Mouse (Mus musculus) adrenal gland, adult 2 months (tissue): ENCODE results near the gene Dnlz. TPM values are rescaled to one million over a fixed set of nuclear protein-coding genes. Genes with fewer than 3 reads are reported as not detected.
A peak's percentile ranks its signal among the peaks of the same experiment; 100 is the strongest.

Experiments used
- DNase-seq: peaks from one replicate; pipeline ENCODE4 v3.0.0; 2021
- polyA plus RNA-seq: library from polyadenylated mRNA; depleted of rRNA; stranded (reverse); fragments of >200 nt; gene quantifications from 2 replicates; pipeline ENCODE4 v1.2.3, GENCODE M21; 2012
- total RNA-seq, 2 experiments: library from RNA; stranded (reverse); gene quantifications; 2 replicates each; pipeline ENCODE4 v1.2.3; 2021

Gene Dnlz
- total and polyA plus RNA-seq, 3 experiments, result 20.6 to 31.1 (median 25.6) TPM

GRCm38 (mm10) chr2:26320245-26321185 lies 31.4 kb downstream of the Dnlz start:
- peak; percentile 14 for DNase-seq

GRCm38 (mm10) chr2:26319519-26320244 lies 32.2 kb downstream of the Dnlz start:
- DNase-seq, result peak; percentile 1

GRCm38 (mm10) chr2:26319109-26319508 lies 32.8 kb downstream of the Dnlz start:
- no peak for DNase-seq

DNA sequence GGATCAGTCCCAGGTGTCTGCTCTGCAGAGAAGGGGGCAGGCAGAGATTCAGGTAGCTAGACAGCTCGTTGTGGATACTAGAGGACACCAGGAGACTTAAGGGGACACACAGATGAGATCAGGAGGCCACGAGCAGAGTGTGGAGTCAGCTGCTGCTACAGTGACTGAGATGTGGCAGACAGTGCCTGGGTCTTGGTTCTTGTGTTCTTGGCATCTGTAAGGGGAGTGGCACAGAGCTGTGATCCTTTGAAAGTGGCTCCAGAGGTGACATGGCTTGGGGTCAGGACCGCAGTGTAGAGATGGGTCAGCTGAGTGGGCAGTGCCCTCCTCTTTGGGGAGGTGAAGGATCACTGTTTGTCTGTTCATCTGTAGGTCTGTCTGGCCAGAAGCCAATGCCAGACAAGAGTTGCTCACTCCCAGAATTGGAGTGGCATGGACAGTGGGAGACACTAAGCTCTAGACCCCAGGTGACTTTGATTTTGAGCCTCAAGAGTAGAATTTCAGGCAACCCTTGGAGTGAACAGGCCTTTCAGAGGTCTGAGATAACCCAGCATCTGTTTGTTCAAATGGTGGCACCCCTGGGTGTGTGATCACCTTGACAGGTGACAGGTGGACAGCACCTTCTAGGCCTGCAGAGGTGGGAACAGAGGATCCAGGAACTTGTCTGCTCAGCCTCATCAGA lies 33.8 kb downstream of the Dnlz start:
- DNase-seq, result no peak

GRCm38 (mm10) chr2:26317371-26317770 lies 34.5 kb downstream of the Dnlz start:
- no peak for DNase-seq

DNA sequence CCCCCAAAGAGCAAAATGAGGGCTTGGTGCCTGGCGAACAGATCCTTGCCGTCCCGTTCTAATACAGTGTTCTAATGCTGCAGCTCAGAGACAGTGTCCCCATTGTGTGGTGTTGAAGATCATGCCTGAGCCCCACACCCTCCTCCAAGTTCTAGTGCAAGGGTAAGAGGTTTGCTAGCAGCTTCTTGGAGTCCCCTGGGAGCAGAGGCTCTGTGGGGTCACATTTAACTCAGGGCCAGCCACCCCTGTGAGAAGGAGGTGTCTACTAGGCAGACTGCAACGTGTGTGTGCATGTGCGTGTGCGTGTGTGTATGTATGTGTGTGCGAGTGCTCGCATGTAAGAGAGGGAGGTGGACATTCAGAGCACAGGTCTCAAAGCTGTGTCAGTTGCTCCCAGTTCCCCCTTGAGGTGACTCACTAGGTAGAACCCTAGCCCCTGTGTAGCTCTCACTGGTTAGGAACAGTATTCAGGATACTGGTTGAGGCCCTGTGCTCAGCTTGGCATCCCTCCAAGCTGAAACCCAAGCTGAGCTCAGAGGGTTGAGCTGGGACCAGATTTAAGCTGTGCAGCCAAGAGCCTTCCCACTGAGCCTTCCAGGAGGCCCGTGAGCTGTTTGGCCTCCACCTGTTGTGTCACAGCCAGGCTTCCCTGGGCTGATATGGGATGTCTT lies 35.2 kb downstream of the Dnlz start:
- no peak for DNase-seq

GRCm38 (mm10) chr2:26315925-26316311 lies 36.0 kb downstream of the Dnlz start:
- DNase-seq, result peak; percentile 61

GRCm38 (mm10) chr2:26315072-26315924 lies 36.6 kb downstream of the Dnlz start, which contains the start of gene Gpsm1:
Gpsm1 (plus strand) TSS chr2:26315515.
- DNase-seq, result peak; percentile 90

GRCm38 (mm10) chr2:26314281-26315071 lies 37.4 kb downstream of the Dnlz start:
- DNase-seq, result peak; percentile 46

DNA sequence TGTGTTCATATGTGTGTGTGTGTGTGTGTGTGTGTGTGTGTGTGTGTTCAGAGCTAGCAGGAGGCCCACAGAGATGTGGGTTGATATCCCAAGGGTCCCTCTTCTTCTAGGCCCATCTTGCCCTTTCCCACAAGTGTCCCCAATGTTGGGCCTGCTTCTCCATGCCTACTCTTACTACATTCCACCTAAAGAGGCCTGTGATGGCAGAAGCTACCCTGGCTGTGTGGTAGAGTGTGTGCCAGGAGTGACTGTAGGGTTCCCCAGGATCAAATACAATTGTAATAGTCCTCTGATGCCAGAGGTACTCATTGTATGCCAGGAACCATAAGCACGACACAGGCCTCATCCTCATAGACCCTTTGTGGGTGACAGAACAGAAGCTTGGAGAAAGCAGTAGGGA lies 38.5 kb downstream of the Dnlz start:
- DNase-seq, result no peak

DNA sequence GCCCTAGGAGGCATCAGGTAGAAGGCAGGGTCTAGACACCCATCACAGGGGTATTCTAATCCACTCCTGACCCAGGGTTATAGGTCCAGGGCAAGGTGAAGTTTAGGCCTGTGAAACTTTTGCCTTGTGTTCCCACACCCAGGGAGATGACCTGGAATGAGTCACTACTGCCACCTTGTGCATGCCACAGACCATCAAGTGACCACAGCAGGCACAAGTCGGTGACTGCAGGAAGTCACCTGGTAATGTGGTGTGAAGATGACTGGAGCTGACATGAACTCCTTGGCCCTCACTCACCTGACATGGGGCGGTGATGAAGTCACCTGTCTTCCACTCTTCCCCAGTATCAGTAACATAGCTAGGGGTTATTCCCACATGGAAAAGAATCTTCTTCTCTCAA lies 39.1 kb downstream of the Dnlz start:
- DNase-seq, result no peak

- no peak for DNase-seq
These were observed 40.0 kb downstream of the Dnlz start for GRCm38 (mm10) chr2:26311936-26312335.

- no peak for DNase-seq
These were observed 42.2 kb downstream of the Dnlz start for GRCm38 (mm10) chr2:26309739-26310138.

DNA sequence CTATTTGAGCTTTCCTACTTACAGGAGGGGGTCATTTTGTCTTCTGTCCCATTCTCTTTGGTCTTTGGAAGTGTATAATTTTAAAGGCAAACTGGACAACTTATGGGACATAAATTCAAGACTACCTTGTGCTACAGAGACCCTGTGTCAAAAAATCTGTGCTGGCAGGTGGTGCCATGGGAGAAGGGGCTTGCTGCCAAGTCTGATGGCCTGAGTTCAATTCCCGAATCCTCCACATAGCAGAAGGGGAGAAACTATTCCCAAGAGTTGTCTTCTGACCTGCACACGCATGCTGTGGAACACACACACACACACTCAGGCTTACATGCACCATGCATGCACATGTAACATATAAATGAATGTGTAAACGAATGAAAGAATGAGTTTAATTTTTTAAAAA lies 45.2 kb downstream of the Dnlz start:
- DNase-seq, result no peak

DNA sequence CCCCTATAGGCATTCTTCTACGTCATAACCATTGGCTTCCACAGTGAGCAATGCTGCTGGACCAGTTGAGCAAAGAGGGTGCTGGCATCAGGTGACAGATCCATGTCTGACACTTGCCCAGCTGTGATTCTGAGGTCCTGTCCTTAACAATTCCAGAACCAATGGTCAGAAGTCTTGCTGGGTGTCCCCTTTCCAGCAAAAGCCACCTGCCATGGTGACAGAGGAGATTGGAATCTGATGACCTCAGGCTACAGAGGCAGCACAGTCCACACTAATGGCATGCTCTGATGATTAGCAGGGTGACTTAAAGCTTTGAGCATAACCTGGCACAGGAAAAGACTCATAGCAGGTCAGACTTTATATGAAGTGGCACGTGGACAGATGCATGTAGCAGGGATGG lies 46.4 kb downstream of the Dnlz start:
- no peak for DNase-seq

DNA sequence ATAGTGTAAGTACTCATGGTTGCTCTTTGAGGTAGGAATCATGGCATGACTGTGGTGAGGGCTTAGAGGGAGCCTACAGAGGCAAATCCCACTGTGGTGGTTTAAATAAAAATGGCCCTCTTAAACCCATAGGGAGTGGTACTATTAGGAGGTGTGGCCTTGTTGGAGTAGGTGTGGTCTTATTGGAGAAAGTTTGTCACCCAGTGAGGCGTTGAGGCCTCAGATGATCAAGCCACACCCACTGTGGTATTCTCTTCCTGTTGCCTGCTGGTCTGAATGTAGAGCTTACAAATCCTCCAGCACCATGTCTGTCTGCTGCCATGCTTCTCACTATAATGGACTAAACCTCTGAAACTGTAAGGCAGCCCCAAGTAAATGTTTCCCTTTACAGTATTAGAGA lies 47.2 kb downstream of the Dnlz start:
- no peak for DNase-seq

DNA sequence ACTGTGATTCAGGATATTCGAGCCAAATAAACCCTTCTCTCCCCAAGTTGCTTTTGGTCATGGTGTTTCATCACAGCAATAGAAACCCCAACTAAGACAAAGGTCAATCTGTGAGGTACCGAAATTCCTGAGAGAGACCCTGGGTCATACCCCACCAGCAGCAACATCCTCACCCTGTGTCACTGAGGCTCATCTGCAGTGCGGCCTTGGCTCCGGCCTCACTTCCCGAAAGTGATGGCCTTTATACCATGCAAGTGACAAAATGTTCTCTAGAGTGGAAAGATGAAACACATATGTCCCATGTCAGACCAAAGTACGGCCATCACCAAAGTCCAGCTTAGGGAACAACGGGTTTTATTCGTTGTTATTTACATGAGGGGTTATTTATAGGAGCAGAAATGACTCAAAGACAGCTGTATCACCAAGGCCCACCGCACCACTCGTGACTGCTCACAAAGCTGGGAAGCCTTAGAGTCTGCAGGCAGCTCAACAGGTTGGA lies 49.9 kb downstream of the Dnlz start:
- no peak for DNase-seq

- DNase-seq, result peak; percentile 86
These were observed 51.1 kb downstream of the Dnlz start for GRCm38 (mm10) chr2:26300808-26301174.

GRCm38 (mm10) chr2:26300161-26300807 lies 51.6 kb downstream of the Dnlz start:
- DNase-seq, result peak; percentile 85
